Mouse (Mus musculus) hindbrain, embryonic 16.5 days (tissue): ENCODE results near the gene Klhl29. TPM values are rescaled to one million over a fixed set of nuclear protein-coding genes. Genes with fewer than 3 reads are reported as not detected.

Source experiments
- ATAC-seq: fragments of 200-750 bp; cut with Nextera tagmentation; 2 replicates; pipeline ENCODE4 v1.8.0; 2017; ENCODE audit warnings: moderate TSS enrichment, moderate library complexity
- H3K27ac ChIP-seq: fragments of 300-500 bp; sonication (generic); 2 replicates; pipeline ENCODE4 v1.5.1; 2014; ENCODE audit warnings: low read depth, mild to moderate bottlenecking, control low read depth, low read length, moderate library complexity
- H3K27me3 ChIP-seq: fragments of 300-500 bp; sonication (generic); replicated peaks from 2 replicates; pipeline ENCODE4 v1.6.1; 2014; ENCODE audit warnings: low read length; ENCODE audit not compliant: control insufficient read depth, insufficient read depth
- H3K36me3 ChIP-seq: fragments of 300-500 bp; sonication (generic); 2 replicates; pipeline ENCODE4 v1.6.1; 2014; ENCODE audit warnings: mild to moderate bottlenecking, low read length, moderate library complexity, mixed read lengths; ENCODE audit not compliant: control insufficient read depth, insufficient read depth
- H3K4me1 ChIP-seq: fragments of 300-500 bp; sonication (generic); 2 replicates; pipeline ENCODE4 v1.6.1; 2014; ENCODE audit warnings: low read depth, low read length; ENCODE audit not compliant: control insufficient read depth, insufficient read depth
- H3K4me2 ChIP-seq: fragments of 300-500 bp; sonication (generic); 2 replicates; pipeline ENCODE4 v1.6.1; 2014; ENCODE audit warnings: mild to moderate bottlenecking, low read length, control low read depth, moderate library complexity
- H3K4me3 ChIP-seq: fragments of 300-500 bp; sonication (generic); 2 replicates; pipeline ENCODE4 v1.5.1; 2014; ENCODE audit warnings: mild to moderate bottlenecking, low read length, control low read depth, moderate library complexity
- H3K9ac ChIP-seq: fragments of 300-500 bp; sonication (generic); 2 replicates; pipeline ENCODE4 v1.6.1; 2014; ENCODE audit warnings: low read depth, mild to moderate bottlenecking, control low read depth, low read length, moderate library complexity
- H3K9me3 ChIP-seq: fragments of 300-500 bp; sonication (generic); 2 replicates; pipeline ENCODE4 v1.6.1; 2014; ENCODE audit warnings: mild to moderate bottlenecking, low read length, moderate library complexity; ENCODE audit not compliant: control insufficient read depth
- WGBS: fragments of 180-500 bp; shearing (Covaris S2); extraction: QIAGEN DNeasy Blood & Tissue Kit; methylation state at CpG from one replicate; pipeline ENCODE4 v1.1.7; 2014; 5-methylcytosine and 5-hydroxymethylcytosine counted together
- polyA plus RNA-seq: library from polyadenylated mRNA; unstranded; fragments of >200 nt; fragmentation: Nextera tagmentation; extraction: Ambion mirVana; gene quantifications from 2 replicates; pipeline ENCODE4 v1.2.1, GENCODE M21; 2015

Gene Klhl29
- polyA plus RNA-seq, 1 experiment from 2014 or later, result 2.3 TPM

DNA sequence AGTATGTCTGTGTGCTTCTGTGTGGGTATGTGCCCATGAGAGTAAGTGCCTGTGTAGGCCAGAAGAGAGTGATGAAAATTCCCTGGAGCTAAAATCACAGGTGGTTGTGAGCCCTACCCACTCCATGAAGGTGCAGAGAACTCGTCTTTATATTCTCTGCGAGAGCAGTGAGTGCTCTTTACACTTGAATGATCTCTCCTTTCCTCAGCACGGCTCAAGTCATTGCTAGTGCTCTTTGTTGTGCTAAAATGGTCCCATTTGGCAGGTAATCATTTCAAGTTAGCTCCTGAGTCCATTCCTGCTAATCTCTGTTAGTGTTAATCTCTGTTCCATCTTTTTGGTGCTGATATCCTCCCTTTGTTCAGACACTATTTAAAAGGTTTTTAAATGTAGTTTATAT lies 307.9 kb downstream of the Klhl29 start:
- no peaks in the 10 kb centered on the region for H3K4me1 ChIP-seq
- no peak overlapping the region for H3K4me3 ChIP-seq
- no peak overlapping the region for H3K9ac ChIP-seq
- H3K4me2 ChIP-seq, result no peak overlapping the region
- WGBS, result 37% methylated on average over 3 of the region's 3 CpGs
- H3K27me3 ChIP-seq, result no peaks in the 10 kb centered on the region
- H3K36me3 ChIP-seq, result no peaks in the 10 kb centered on the region
- no peak overlapping the region for H3K27ac ChIP-seq
- no peaks in the 10 kb centered on the region for H3K9me3 ChIP-seq
- no peak for ATAC-seq

DNA sequence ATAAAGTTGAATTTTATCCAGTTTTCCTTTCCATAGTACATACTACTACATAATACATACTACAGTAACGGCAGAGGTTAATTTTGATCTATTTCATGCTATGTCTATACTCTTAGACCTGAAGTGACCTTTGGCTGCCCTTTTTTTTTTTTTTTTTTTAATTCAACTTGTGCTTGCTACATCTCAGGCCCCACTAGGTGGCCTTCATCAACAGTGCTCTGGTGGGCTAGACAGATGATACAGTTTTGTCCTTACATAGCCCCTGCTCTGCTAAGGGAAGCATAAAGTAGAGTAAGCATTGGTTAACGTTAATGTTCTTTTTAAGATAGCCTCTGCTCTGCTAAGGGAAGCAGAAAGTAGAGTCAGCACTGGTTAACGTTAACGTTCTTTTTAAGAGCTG lies 327.4 kb downstream of the Klhl29 start:
- Histone ChIP-seq H3K27ac (no peak overlapping the region), H3K36me3 (peaks cover 4% of the 10 kb centered on the region; the same call in 1 of the 2 replicates), H3K9ac (no peak overlapping the region), H3K4me3 (no peak overlapping the region), H3K9me3 (peaks cover 15% of the 10 kb centered on the region), H3K4me2 (no peak overlapping the region), H3K4me1 (no peaks in the 10 kb centered on the region), H3K27me3 (no peaks in the 10 kb centered on the region)
- no peak for ATAC-seq
- 97% methylated on average over 4 of the region's 4 CpGs for WGBS

DNA sequence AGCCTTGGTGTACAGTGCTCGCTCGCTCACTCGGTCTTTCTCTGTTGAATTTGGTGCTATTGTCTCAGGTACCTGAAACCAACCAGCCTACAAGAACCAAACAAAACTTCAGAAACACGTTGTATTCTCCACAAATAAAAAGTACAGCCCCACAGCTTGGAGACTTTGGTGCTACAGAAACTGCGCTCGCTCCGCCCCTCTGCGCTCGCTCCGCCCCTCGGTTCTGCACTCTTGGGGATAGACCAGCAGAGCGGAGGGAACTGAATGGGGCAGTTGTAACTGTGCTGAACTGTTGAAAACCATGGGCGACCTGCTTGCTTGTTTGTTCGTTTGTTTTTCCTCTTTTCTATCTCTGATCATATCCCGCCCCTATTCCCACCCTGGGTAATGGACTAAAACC lies 331.3 kb downstream of the Klhl29 start:
- no peak for ATAC-seq
- Histone ChIP-seq H3K27ac (no peak overlapping the region), H3K4me1 (no peaks in the 10 kb centered on the region), H3K9ac (no peak overlapping the region), H3K27me3 (no peaks in the 10 kb centered on the region), H3K4me2 (no peak overlapping the region), H3K9me3 (no peaks in the 10 kb centered on the region), H3K36me3 (peaks cover 4% of the 10 kb centered on the region; the same call in 1 of the 2 replicates), H3K4me3 (no peak overlapping the region)
- 88% methylated on average over 15 of the region's 15 CpGs for WGBS

DNA sequence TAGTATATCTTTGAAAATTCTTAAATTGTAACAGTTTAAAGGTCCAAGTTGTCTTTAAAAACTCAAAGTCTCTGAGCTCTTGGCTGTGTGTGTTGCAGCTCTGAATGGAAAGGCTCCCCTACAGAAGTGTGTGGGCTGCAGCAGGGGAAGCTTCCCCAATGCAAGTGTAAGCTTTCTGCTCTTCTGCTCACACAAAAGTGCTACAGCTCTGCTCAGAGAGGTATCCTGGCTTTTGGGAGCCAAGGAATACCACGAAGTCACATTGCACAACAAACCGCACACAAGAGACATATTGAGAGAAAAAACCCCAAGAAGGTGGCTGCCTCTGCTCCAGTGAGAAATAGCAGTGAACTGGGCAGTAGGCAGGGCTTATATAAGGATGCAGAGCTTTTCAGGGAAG lies 337.5 kb downstream of the Klhl29 start:
- Histone ChIP-seq H3K4me3 (no peak overlapping the region), H3K9ac (no peak overlapping the region), H3K27me3 (no peaks in the 10 kb centered on the region), H3K27ac (no peak overlapping the region), H3K4me1 (no peaks in the 10 kb centered on the region), H3K36me3 (no peaks in the 10 kb centered on the region; the same call in 1 of the 2 replicates), H3K4me2 (no peak overlapping the region), H3K9me3 (no peaks in the 10 kb centered on the region)
- 94% methylated on average over 2 of the region's 2 CpGs for WGBS
- ATAC-seq, result no peak

DNA sequence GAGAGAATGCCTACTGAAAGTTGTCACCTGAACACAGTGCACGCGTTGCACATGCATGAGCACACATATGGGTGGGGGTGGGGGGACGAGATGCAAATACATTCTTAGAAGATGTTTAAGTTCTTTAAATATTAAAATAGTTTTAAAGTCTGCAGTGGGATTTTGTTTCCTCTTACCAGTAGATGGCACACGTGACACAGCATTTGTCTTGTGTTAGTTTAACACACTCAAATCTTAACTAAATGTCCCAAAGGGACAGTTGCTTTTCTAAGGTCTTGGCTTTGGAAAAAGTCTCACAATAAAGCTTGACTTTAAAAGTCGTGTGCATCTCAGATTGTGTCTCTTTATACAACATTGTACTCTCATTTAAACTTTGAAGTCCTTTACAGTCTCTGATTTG lies 346.4 kb downstream of the Klhl29 start:
- H3K27me3 ChIP-seq, result no peaks in the 10 kb centered on the region
- H3K4me1 ChIP-seq, result no peaks in the 10 kb centered on the region
- no peak for ATAC-seq
- H3K4me2 ChIP-seq, result no peak overlapping the region
- no peaks in the 10 kb centered on the region for H3K9me3 ChIP-seq
- 87% methylated on average over 5 of the region's 5 CpGs for WGBS
- no peak overlapping the region for H3K9ac ChIP-seq
- no peak overlapping the region for H3K27ac ChIP-seq
- H3K36me3 ChIP-seq, result peaks cover 9% of the 10 kb centered on the region
- no peak overlapping the region for H3K4me3 ChIP-seq
